Mouse (Mus musculus): ENCODE measurements around the gene 0610012G03Rik. TPM values are rescaled to one million over a fixed set of nuclear protein-coding genes. Genes with fewer than 3 reads are reported as not detected.

The 0610012G03Rik gene
- polyA plus RNA-seq, 1 experiment from 2014 or later = 81.6 TPM

GRCm38 (mm10) chr16:31903239-31903638 lies 45.1 kb downstream of the 0610012G03Rik start:
- H3K4me1 ChIP-seq (ENCODE audit: control insufficient read depth, insufficient read depth, low read length) = no peaks in the 10 kb centered on the region
- no peak for ATAC-seq (ENCODE audit: insufficient read depth, low FRiP score)
- 83% methylated on average over 8 of the region's 8 CpGs for WGBS

GRCm38 (mm10) chr16:31901886-31902285 lies 46.4 kb downstream of the 0610012G03Rik start:
- no peak overlapping the region for H3K9ac ChIP-seq (ENCODE audit: low read length)
- no peaks in the 10 kb centered on the region; the same call in 1 of the 2 replicates for H3K27me3 ChIP-seq (ENCODE audit: control insufficient read depth, insufficient read depth, low read length)
- no peak overlapping the region for H3K4me3 ChIP-seq (replicated peaks; ENCODE audit: low read length)
- H3K36me3 ChIP-seq (ENCODE audit: control insufficient read depth, insufficient read depth, low read length) = no peaks in the 10 kb centered on the region
- no peak for ATAC-seq (ENCODE audit: insufficient read depth, low FRiP score)
- peaks cover 4% of the 10 kb centered on the region; the same call in 1 of the 2 replicates for H3K9me3 ChIP-seq (replicated peaks; ENCODE audit: control insufficient read depth, low read length)
- 0 out of 2 replicates have a peak, but pooled peaks cover 3% of the 10 kb centered on the region for H3K4me1 ChIP-seq (ENCODE audit: control insufficient read depth, insufficient read depth, low read length)
- 82% methylated on average over 1 of the region's 1 CpGs for WGBS
- H3K4me2 ChIP-seq (ENCODE audit: low read depth, low read length) = no peak overlapping the region
- no peak overlapping the region for H3K27ac ChIP-seq (ENCODE audit: low read length)

More at GRCm38 (mm10) chr16:31903239-31903638, 45.1 kb downstream of the 0610012G03Rik start:
- Histone ChIP-seq H3K27me3 (ENCODE audit: control insufficient read depth, insufficient read depth, low read length) (no peaks in the 10 kb centered on the region; the same call in 1 of the 2 replicates), H3K27ac (ENCODE audit: low read length) (no peak overlapping the region), H3K9ac (ENCODE audit: low read length) (no peak overlapping the region), H3K4me2 (ENCODE audit: low read depth, low read length) (no peak overlapping the region), H3K9me3 (replicated peaks; ENCODE audit: control insufficient read depth, low read length) (peaks cover 4% of the 10 kb centered on the region; the same call in 1 of the 2 replicates), H3K36me3 (ENCODE audit: control insufficient read depth, insufficient read depth, low read length) (no peaks in the 10 kb centered on the region), H3K4me3 (replicated peaks; ENCODE audit: low read length) (no peak overlapping the region)

- Histone ChIP-seq H3K4me3 (replicated peaks; ENCODE audit: low read length) (no peak overlapping the region), H3K27ac (ENCODE audit: low read length) (no peak overlapping the region), H3K27me3 (ENCODE audit: control insufficient read depth, insufficient read depth, low read length) (no peaks in the 10 kb centered on the region), H3K9me3 (replicated peaks; ENCODE audit: control insufficient read depth, low read length) (peaks cover 4% of the 10 kb centered on the region; the same call in 1 of the 2 replicates), H3K9ac (ENCODE audit: low read length) (no peak overlapping the region), H3K4me2 (ENCODE audit: low read depth, low read length) (no peak overlapping the region), H3K36me3 (ENCODE audit: control insufficient read depth, insufficient read depth, low read length) (no peaks in the 10 kb centered on the region), H3K4me1 (ENCODE audit: control insufficient read depth, insufficient read depth, low read length) (0 out of 2 replicates have a peak, but pooled peaks cover 4% of the 10 kb centered on the region)
- no peak for ATAC-seq (ENCODE audit: insufficient read depth, low FRiP score)
- 74% methylated on average over 18 of the region's 18 CpGs for WGBS
Observed at GRCm38 (mm10) chr16:31898546-31899326, 49.6 kb downstream of the 0610012G03Rik start.

Small RNA genes within 50 kb of the gene (microRNA-seq; reads per million reads assigned to microRNA genes)
- not detected for gene Gm26269

Other genes with a start within 250 kb of the 0610012G03Rik start
- gene Meltf, start 69.7 kb downstream of the 0610012G03Rik start, polyA plus RNA-seq (2015; fragmentation: Nextera tagmentation; extraction: Ambion mirVana) = 4.8 and 6.1 TPM in 2 replicates
- gene Pigz, start 14.6 kb downstream of the 0610012G03Rik start, polyA plus RNA-seq (2015; fragmentation: Nextera tagmentation; extraction: Ambion mirVana) = 0.96 and 1.5 TPM in 2 replicates
- 89.5 and 97.9 TPM in 2 replicates for gene Ncbp2, start within 50 bp of the 0610012G03Rik start, polyA plus RNA-seq (2015; fragmentation: Nextera tagmentation; extraction: Ambion mirVana)
- 13.2 TPM in 2 replicates for gene Senp5, start 54.8 kb upstream of the 0610012G03Rik start, polyA plus RNA-seq (2015; fragmentation: Nextera tagmentation; extraction: Ambion mirVana)
- 38.0 and 38.7 TPM in 2 replicates for gene Pak2, start 130.8 kb upstream of the 0610012G03Rik start, polyA plus RNA-seq (2015; fragmentation: Nextera tagmentation; extraction: Ambion mirVana)
- gene Pigx, start 151.2 kb upstream of the 0610012G03Rik start, polyA plus RNA-seq (2015; fragmentation: Nextera tagmentation; extraction: Ambion mirVana) = 74.6 and 80.1 TPM in 2 replicates
- 27.0 and 28.7 TPM in 2 replicates for gene Cep19, start 151.3 kb upstream of the 0610012G03Rik start, polyA plus RNA-seq (2015; fragmentation: Nextera tagmentation; extraction: Ambion mirVana)
- 17.6 and 21.9 TPM in 2 replicates for gene Nrros, start 217.1 kb upstream of the 0610012G03Rik start, polyA plus RNA-seq (2015; fragmentation: Nextera tagmentation; extraction: Ambion mirVana)
- 0.14 TPM in 1 of 2 replicates, not detected in the other for gene Bex6, start 231.3 kb upstream of the 0610012G03Rik start, polyA plus RNA-seq (2015; fragmentation: Nextera tagmentation; extraction: Ambion mirVana)

Measured in stomach, embryonic 16.5 days (tissue).